Mouse (Mus musculus) embryonic facial prominence, embryonic 11.5 days (tissue): ENCODE results near the gene Gp9. TPM values are rescaled to one million over a fixed set of nuclear protein-coding genes. Genes with fewer than 3 reads are reported as not detected.

Experiments
- ATAC-seq: fragments of 200-750 bp; cut with Nextera tagmentation; replicated peaks from 2 replicates; pipeline ENCODE4 v1.8.0; 2017; ENCODE audit warnings: low read depth; ENCODE audit not compliant: insufficient number of reproducible peaks, low FRiP score, low TSS enrichment
- DNase-seq: peaks from one replicate; pipeline ENCODE4 v3.0.0-alpha.2; 2015; ENCODE audit warnings: low spot score
- H3K27ac ChIP-seq: fragments of 300-500 bp; sonication (generic); replicated peaks from 2 replicates; pipeline ENCODE4 v1.5.1; 2014; ENCODE audit warnings: mild to moderate bottlenecking, low read depth, low read length, control low read depth
- H3K27me3 ChIP-seq: fragments of 300-500 bp; sonication (generic); 2 replicates; pipeline ENCODE4 v1.6.1; 2014; ENCODE audit warnings: mild to moderate bottlenecking, low read length, moderate library complexity, mixed read lengths; ENCODE audit not compliant: control insufficient read depth, insufficient read depth
- H3K36me3 ChIP-seq: fragments of 300-500 bp; sonication (generic); replicated peaks from 2 replicates; pipeline ENCODE4 v1.6.1; 2014; ENCODE audit warnings: low read depth, mild to moderate bottlenecking, low read length, moderate library complexity, mixed read lengths; ENCODE audit not compliant: control insufficient read depth, insufficient read depth
- H3K4me1 ChIP-seq: fragments of 300-500 bp; sonication (generic); 2 replicates; pipeline ENCODE4 v1.6.1; 2014; ENCODE audit warnings: low read length, mixed read lengths; ENCODE audit not compliant: control insufficient read depth, insufficient read depth
- H3K4me2 ChIP-seq: fragments of 300-500 bp; sonication (generic); 2 replicates; pipeline ENCODE4 v1.6.1; 2014; ENCODE audit warnings: low read depth, mild to moderate bottlenecking, control low read depth, low read length, moderate library complexity
- H3K4me3 ChIP-seq: fragments of 300-500 bp; sonication (generic); 2 replicates; pipeline ENCODE4 v1.5.1; 2014; ENCODE audit warnings: low read depth, low read length, control low read depth
- H3K9ac ChIP-seq: fragments of 300-500 bp; sonication (generic); replicated peaks from 2 replicates; pipeline ENCODE4 v1.6.1; 2014; ENCODE audit warnings: mild to moderate bottlenecking, control low read depth, low read length
- H3K9me3 ChIP-seq: fragments of 300-500 bp; sonication (generic); replicated peaks from 2 replicates; pipeline ENCODE4 v1.6.1; 2016; ENCODE audit warnings: mild to moderate bottlenecking, low read length, inconsistent platforms, mixed read lengths; ENCODE audit not compliant: control insufficient read depth
- WGBS: fragments of 180-500 bp; shearing (Covaris S2); extraction: QIAGEN DNeasy Blood & Tissue Kit; methylation state at CpG from one replicate; pipeline ENCODE4 v1.1.7; 2014; 5-methylcytosine and 5-hydroxymethylcytosine counted together
- polyA plus RNA-seq: library from polyadenylated mRNA; unstranded; fragments of >200 nt; fragmentation: Nextera tagmentation; extraction: Ambion mirVana; gene quantifications from 2 replicates; pipeline ENCODE4 v1.2.1, GENCODE M21; 2014

Gp9 gene
- polyA plus RNA-seq, 1 experiment from 2014 or later: 1.9 TPM

GRCm38 (mm10) chr6:87744632-87745031, 33.2 kb upstream of the Gp9 start:
- ATAC-seq: no peak
- WGBS: 89% methylated on average over 3 of the region's 3 CpGs
- H3K9me3 ChIP-seq: no peaks in the 10 kb centered on the region
- DNase-seq: no peak
- H3K4me1 ChIP-seq: no peaks in the 10 kb centered on the region
- no peak overlapping the region for H3K27ac ChIP-seq
- H3K36me3 ChIP-seq: no peaks in the 10 kb centered on the region
- no peaks in the 10 kb centered on the region for H3K27me3 ChIP-seq
- H3K4me3 ChIP-seq: no peak overlapping the region
- no peak overlapping the region for H3K9ac ChIP-seq
- no peak overlapping the region for H3K4me2 ChIP-seq

DNA sequence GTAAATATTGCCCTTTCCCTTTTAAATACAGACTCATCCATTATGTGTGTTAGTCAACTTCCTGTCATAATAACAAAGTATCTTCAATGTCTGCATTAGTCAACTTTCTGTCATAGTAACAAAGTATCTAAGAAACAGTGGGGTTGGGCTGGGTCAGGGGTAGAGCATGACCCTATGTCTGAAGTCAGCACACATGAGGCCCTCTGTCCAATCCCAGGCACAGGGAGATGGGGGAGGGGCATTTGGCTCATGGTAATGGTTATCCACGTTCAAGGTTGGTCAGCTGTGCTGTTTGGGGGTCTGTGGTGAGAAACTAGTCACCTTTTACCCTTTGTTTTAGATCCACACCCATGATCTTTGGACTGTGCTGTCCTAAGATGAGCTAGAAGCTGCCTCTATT, 32.6 kb upstream of the Gp9 start:
- Histone ChIP-seq H3K4me1 (no peaks in the 10 kb centered on the region), H3K9me3 (no peaks in the 10 kb centered on the region), H3K27ac (no peak overlapping the region), H3K9ac (no peak overlapping the region), H3K4me3 (no peak overlapping the region), H3K36me3 (no peaks in the 10 kb centered on the region), H3K4me2 (no peak overlapping the region), H3K27me3 (no peaks in the 10 kb centered on the region)
- ATAC-seq (no peak), DNase-seq (no peak)
- 26% methylated on average over 1 of the region's 1 CpGs for WGBS

- 61% methylated on average over 3 of the region's 3 CpGs for WGBS
- Histone ChIP-seq H3K9me3 (no peaks in the 10 kb centered on the region), H3K36me3 (no peaks in the 10 kb centered on the region), H3K27ac (no peak overlapping the region), H3K4me3 (no peak overlapping the region), H3K4me2 (no peak overlapping the region), H3K27me3 (no peaks in the 10 kb centered on the region), H3K9ac (no peak overlapping the region), H3K4me1 (no peaks in the 10 kb centered on the region)
- DNase-seq (no peak), ATAC-seq (no peak)
Measured at GRCm38 (mm10) chr6:87746059-87746458, 31.8 kb upstream of the Gp9 start.

DNA sequence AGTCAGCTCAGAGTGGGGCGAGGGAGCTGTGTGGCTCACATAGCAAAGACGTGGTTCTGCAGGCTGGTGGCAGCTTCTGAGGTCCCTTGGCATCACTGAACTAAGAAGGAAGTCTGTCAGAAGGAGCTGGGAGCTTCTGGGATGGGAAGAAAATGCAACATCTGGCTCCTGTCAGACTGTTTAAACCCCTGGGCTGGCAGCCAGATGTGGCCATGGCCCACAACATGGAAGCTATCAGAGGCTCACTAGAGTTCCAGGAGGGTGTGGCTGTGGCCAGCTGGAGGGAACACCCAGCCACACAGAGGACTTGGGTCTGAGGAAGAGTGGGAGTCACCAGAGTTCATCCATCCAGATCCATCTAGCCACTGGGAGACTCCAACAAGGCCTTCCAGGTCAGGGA, 31.0 kb upstream of the Gp9 start:
- no peak overlapping the region for H3K4me2 ChIP-seq
- no peaks in the 10 kb centered on the region for H3K27me3 ChIP-seq
- H3K4me1 ChIP-seq: no peaks in the 10 kb centered on the region
- WGBS: 76% methylated on average over 2 of the region's 2 CpGs
- ATAC-seq (no peak), DNase-seq (no peak)
- no peaks in the 10 kb centered on the region for H3K36me3 ChIP-seq
- H3K27ac ChIP-seq: no peak overlapping the region
- no peak overlapping the region for H3K4me3 ChIP-seq
- H3K9me3 ChIP-seq: no peaks in the 10 kb centered on the region
- no peak overlapping the region for H3K9ac ChIP-seq

GRCm38 (mm10) chr6:87748078-87748477, 29.8 kb upstream of the Gp9 start:
- H3K27me3 ChIP-seq: no peaks in the 10 kb centered on the region
- H3K36me3 ChIP-seq: no peaks in the 10 kb centered on the region
- ATAC-seq (no peak), DNase-seq (no peak)
- no peak overlapping the region for H3K27ac ChIP-seq
- H3K4me3 ChIP-seq: no peak overlapping the region
- H3K4me2 ChIP-seq: no peak overlapping the region
- 84% methylated on average over 2 of the region's 2 CpGs for whole genome bisulfite sequencing
- H3K9me3 ChIP-seq: no peaks in the 10 kb centered on the region
- H3K9ac ChIP-seq: no peak overlapping the region
- H3K4me1 ChIP-seq: no peaks in the 10 kb centered on the region

GRCm38 (mm10) chr6:87748531-87748930, 29.3 kb upstream of the Gp9 start:
- no peaks in the 10 kb centered on the region for H3K4me1 ChIP-seq
- no peak overlapping the region for H3K27ac ChIP-seq
- DNase-seq (no peak), ATAC-seq (no peak)
- H3K4me2 ChIP-seq: no peak overlapping the region
- no peak overlapping the region for H3K9ac ChIP-seq
- WGBS: 86% methylated on average over 6 of the region's 6 CpGs
- H3K36me3 ChIP-seq: no peaks in the 10 kb centered on the region
- H3K9me3 ChIP-seq: no peaks in the 10 kb centered on the region
- no peak overlapping the region for H3K4me3 ChIP-seq
- H3K27me3 ChIP-seq: no peaks in the 10 kb centered on the region

- WGBS: 87% methylated on average over 8 of the region's 8 CpGs
- no peak; the same call in 1 of the 2 replicates for ATAC-seq
- no peak overlapping the region for H3K27ac ChIP-seq
- H3K4me2 ChIP-seq: no peak overlapping the region
- no peak overlapping the region for H3K9ac ChIP-seq
- H3K4me1 ChIP-seq: no peaks in the 10 kb centered on the region
- H3K36me3 ChIP-seq: no peaks in the 10 kb centered on the region
- no peaks in the 10 kb centered on the region for H3K9me3 ChIP-seq
- H3K4me3 ChIP-seq: no peak overlapping the region
- no peak for DNase-seq
- H3K27me3 ChIP-seq: no peaks in the 10 kb centered on the region
Measured at GRCm38 (mm10) chr6:87750184-87750910, 27.5 kb upstream of the Gp9 start.

- H3K4me2 ChIP-seq: no peak overlapping the region
- H3K27ac ChIP-seq: no peak overlapping the region
- H3K36me3 ChIP-seq: no peaks in the 10 kb centered on the region
- no peaks in the 10 kb centered on the region for H3K9me3 ChIP-seq
- DNase-seq (no peak), ATAC-seq (no peak)
- no peak overlapping the region for H3K9ac ChIP-seq
- WGBS: 85% methylated on average over 6 of the region's 6 CpGs
- no peaks in the 10 kb centered on the region for H3K4me1 ChIP-seq
- H3K4me3 ChIP-seq: no peak overlapping the region
- no peaks in the 10 kb centered on the region for H3K27me3 ChIP-seq
Measured at GRCm38 (mm10) chr6:87751574-87751973, 26.3 kb upstream of the Gp9 start.
